Mouse (Mus musculus) kidney, postnatal 0 days (tissue): ENCODE measurements around the gene H1f0. TPM values are rescaled to one million over a fixed set of nuclear protein-coding genes. Genes with fewer than 3 reads are reported as not detected.

Experiments used
- ATAC-seq: fragments of 200-750 bp; cut with Nextera tagmentation; replicated peaks from 2 replicates; pipeline ENCODE4 v1.8.0; 2017; ENCODE audit warnings: low read depth, moderate number of reproducible peaks, moderate TSS enrichment, moderate library complexity; ENCODE audit not compliant: low FRiP score
- DNase-seq: peaks from one replicate; pipeline ENCODE4 v3.0.0-alpha.2; 2016; ENCODE audit warnings: low spot score
- H3K27ac ChIP-seq: fragments of 300-500 bp; sonication (generic); 2 replicates; pipeline ENCODE4 v1.5.1; 2014; ENCODE audit warnings: mild to moderate bottlenecking
- H3K27me3 ChIP-seq: fragments of 300-500 bp; sonication (generic); 2 replicates; pipeline ENCODE4 v1.6.1; 2014; ENCODE audit warnings: low read length, mixed read lengths; ENCODE audit not compliant: insufficient read depth
- H3K36me3 ChIP-seq: fragments of 300-500 bp; sonication (generic); 2 replicates; pipeline ENCODE4 v1.6.1; 2014; ENCODE audit warnings: low read length, mixed read lengths; ENCODE audit not compliant: insufficient read depth
- H3K4me1 ChIP-seq: fragments of 300-500 bp; sonication (generic); replicated peaks from 2 replicates; pipeline ENCODE4 v1.6.1; 2014; ENCODE audit warnings: antibody characterized with exemption, low read length, mixed read lengths; ENCODE audit not compliant: insufficient read depth
- H3K4me2 ChIP-seq: fragments of 300-500 bp; sonication (generic); 2 replicates; pipeline ENCODE4 v1.6.1; 2014; ENCODE audit warnings: mild to moderate bottlenecking, low read length, moderate library complexity, mixed read lengths
- H3K4me3 ChIP-seq: fragments of 300-500 bp; sonication (generic); replicated peaks from 2 replicates; pipeline ENCODE4 v1.5.1; 2014; ENCODE audit warnings: low read depth, low read length
- H3K9ac ChIP-seq: fragments of 300-500 bp; sonication (generic); 2 replicates; pipeline ENCODE4 v1.6.1; 2014; ENCODE audit warnings: low read depth, low read length
- H3K9me3 ChIP-seq: fragments of 300-500 bp; sonication (generic); replicated peaks from 2 replicates; pipeline ENCODE4 v1.6.1; 2016; ENCODE audit warnings: low read length, inconsistent platforms, mixed read lengths
- CTCF ChIP-seq: IDR thresholded peaks from 2 replicates; pipeline ENCODE4 v1.5.1; 2016; ENCODE audit warnings: antibody characterized with exemption, low read depth, mild to moderate bottlenecking, moderate library complexity
- WGBS: fragments of 180-500 bp; shearing (Covaris S2); extraction: QIAGEN DNeasy Blood & Tissue Kit; methylation state at CpG from one replicate; pipeline ENCODE4 v1.1.7; 2014; 5-methylcytosine and 5-hydroxymethylcytosine counted together
- polyA plus RNA-seq: library from polyadenylated mRNA; unstranded; fragments of >200 nt; fragmentation: Nextera tagmentation; extraction: Ambion mirVana; gene quantifications from 2 replicates; pipeline ENCODE4 v1.2.1, GENCODE M21; 2015

Gene H1f0
- polyA plus RNA-seq, 1 experiment from 2014 or later, result 524 TPM

DNA sequence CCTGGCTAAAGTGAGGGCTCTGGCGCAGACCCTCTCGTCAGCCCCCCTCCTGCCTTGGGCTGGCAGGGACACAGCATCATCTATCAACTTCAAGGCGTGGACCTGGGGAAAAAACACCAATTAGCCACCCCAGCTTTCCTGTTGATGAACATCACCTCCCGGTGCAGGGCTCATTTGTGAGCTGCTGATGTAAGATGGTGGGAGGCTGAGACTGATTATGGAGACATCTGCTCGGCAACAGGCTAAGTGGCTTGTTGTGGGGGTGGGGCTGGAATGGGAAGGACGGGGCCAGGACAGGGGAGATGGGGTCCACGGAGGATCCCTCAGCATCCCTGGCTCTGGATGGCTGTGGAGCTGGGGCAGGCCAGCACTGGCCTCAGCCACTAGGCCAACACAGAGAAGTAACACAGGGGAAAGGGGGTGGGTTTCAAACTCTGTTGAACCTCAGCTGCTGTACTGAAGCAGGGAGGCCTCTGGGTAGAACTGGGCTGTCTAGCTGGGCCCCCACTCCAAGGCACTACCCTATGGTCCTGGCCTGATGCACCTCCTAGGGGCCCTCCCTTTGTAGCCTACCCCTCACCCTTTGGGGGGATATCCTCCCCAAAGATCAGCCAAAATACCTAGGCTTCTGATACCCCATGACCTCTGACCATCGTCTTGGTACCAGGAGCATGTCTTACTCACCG is 22.1 kb downstream of the H1f0 start:
- TF ChIP-seq CTCF, result no peak
- H3K27ac ChIP-seq, result peak overlapping the region; percentile 87
- DNase-seq (no peak), ATAC-seq (no peak)
- no peaks in the 10 kb centered on the region for H3K27me3 ChIP-seq
- H3K36me3 ChIP-seq, result peaks cover 22% of the 10 kb centered on the region
- H3K4me1 ChIP-seq, result 0 out of 2 replicates have a peak, but pooled peaks cover 3% of the 10 kb centered on the region
- H3K9me3 ChIP-seq, result no peaks in the 10 kb centered on the region
- H3K9ac ChIP-seq, result no peak overlapping the region
- H3K4me3 ChIP-seq, result no peak overlapping the region
- H3K4me2 ChIP-seq, result no peak overlapping the region
- 62% methylated on average over 9 of the region's 9 CpGs for WGBS

DNA sequence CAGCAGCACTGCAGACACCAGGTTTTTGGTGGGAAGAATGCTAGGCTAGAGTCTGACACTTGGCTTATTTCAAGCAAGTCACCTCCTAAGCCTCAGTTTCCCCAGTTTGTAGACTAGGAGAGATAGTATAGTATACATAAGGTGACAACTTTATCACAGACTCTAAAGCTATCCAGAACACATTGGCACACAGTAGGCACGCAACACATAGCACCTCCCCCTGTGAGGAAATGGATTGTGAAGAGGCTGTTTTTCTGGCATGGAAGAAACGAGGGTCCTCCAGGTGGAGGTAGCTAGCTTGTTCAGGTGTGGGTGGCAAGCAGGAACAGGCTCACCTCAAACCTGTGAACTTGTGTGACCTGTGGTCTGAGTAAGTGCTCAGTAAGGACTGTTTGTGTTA is 22.7 kb downstream of the H1f0 start:
- DNase-seq, result no peak
- Histone ChIP-seq H3K4me2 (no peak overlapping the region), H3K27ac (peak overlapping the region; percentile 87), H3K36me3 (peaks cover 28% of the 10 kb centered on the region), H3K4me3 (no peak overlapping the region), H3K4me1 (0 out of 2 replicates have a peak, but pooled peaks cover 3% of the 10 kb centered on the region), H3K27me3 (no peaks in the 10 kb centered on the region), H3K9me3 (no peaks in the 10 kb centered on the region), H3K9ac (0 out of 2 replicates have a peak overlapping the region, but pooled peaks have one; percentile 27)
- ATAC-seq, result no peak
- no peak for TF ChIP-seq CTCF
- 68% methylated on average over 2 of the region's 2 CpGs for WGBS

DNA sequence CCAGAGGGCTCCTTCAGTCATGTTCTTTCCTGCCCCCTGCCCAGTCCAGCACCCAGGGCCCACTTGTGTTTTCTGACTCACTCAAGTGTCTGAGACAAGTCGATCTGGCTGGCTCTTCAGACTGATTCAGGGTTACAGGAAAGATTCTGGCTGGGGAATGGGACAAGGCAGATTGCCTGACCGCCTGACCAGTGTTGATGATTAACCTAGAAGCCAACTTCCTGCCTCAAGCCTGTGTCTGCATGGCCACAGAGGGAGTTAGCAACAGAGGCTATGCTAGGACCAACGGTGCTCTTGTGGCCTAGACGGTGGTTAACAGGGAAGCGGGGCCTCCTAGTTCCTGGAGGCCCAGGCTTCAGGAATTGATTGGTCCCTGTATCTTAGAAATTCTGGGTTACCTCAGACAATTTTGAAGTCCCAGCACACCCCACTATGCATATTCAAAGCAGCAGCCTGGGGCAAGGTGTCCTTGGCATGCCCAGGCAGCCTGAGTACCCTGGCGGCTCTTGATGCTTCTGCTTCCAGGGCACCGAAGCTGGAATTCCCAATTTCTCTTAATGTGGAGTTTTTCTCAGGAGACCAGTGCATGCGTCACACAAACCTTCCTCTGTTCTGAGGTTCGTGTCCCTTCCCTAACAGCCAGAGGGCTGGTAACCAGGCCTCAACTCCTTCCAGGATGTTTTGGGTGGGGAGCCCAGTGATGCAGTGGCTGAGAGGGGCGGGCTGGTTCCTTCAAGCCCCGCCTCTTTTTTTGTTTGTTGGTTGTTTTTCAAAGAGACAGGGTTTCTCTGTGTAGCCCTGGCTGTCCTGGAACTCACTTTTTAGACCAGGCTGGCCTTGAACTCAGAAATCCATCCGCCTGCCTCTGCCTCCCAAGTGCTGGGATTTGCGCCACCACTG is 23.5 kb downstream of the H1f0 start:
- Histone ChIP-seq H3K9ac (0 out of 2 replicates have a peak overlapping the region, but pooled peaks have one; percentile 27), H3K4me3 (no peak overlapping the region), H3K4me1 (0 out of 2 replicates have a peak, but pooled peaks cover 3% of the 10 kb centered on the region), H3K27ac (peak overlapping the region; percentile 87), H3K36me3 (peaks cover 36% of the 10 kb centered on the region), H3K4me2 (no peak overlapping the region), H3K9me3 (no peaks in the 10 kb centered on the region), H3K27me3 (no peaks in the 10 kb centered on the region)
- no peak for TF ChIP-seq CTCF
- DNase-seq, result peak; percentile 59
- peak; percentile 80 for ATAC-seq
- WGBS, result 58% methylated on average over 13 of the region's 13 CpGs

DNA sequence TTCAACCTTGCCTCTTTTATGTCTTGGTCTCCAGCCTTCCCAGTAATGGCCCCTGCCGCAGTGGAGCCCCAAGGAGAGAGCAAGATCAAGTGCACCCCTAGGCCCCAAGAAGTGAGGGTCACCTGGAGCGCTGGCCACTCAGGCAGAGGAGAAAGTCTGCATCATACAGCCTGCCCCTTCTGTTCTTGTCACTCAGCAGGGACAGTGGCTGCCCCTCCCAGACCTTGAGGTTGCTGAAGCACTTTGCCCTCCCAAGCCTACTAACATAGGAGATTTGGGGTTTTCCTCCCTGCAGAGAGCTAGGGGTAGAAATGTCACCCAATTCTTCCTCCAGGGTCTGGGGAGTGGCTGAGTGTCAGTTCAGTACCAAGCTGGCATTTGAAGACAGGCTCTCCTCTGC is 24.1 kb downstream of the H1f0 start:
- Histone ChIP-seq H3K4me2 (no peak overlapping the region), H3K36me3 (peaks cover 36% of the 10 kb centered on the region), H3K9ac (no peak overlapping the region), H3K4me1 (0 out of 2 replicates have a peak, but pooled peaks cover 3% of the 10 kb centered on the region), H3K27me3 (no peaks in the 10 kb centered on the region), H3K9me3 (no peaks in the 10 kb centered on the region), H3K4me3 (no peak overlapping the region), H3K27ac (peak overlapping the region; percentile 87)
- ATAC-seq (no peak), DNase-seq (no peak)
- no peak for TF ChIP-seq CTCF
- 85% methylated on average over 2 of the region's 2 CpGs for WGBS

DNA sequence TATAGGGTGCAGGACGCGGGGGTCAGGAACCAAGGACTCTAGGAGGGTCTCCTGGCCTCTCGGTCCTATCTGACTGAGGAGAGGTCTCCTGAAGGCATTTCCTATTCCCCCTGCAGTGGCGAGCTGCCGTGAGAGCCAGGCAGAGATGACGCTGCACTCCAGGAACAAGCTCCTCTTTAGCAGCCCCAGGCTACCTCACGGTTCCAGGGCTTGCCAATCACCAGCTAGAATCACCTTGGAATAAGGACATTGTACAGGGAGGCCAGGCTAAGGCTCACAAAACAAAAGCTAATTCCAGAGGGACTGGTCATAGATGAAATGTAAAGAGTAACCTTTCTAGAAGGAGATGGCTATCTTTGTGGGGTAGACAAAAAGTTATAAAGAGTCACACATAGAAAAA is 28.4 kb downstream of the H1f0 start:
- 89% methylated on average over 7 of the region's 7 CpGs for WGBS
- no peak for DNase-seq
- ATAC-seq, result no peak
- H3K4me1 ChIP-seq, result no peaks in the 10 kb centered on the region
- H3K36me3 ChIP-seq, result peaks cover 65% of the 10 kb centered on the region
- H3K9ac ChIP-seq, result no peak overlapping the region
- no peaks in the 10 kb centered on the region for H3K27me3 ChIP-seq
- H3K27ac ChIP-seq, result no peak overlapping the region
- no peak overlapping the region for H3K4me2 ChIP-seq
- TF ChIP-seq CTCF, result no peak
- H3K4me3 ChIP-seq, result no peak overlapping the region
- H3K9me3 ChIP-seq, result no peaks in the 10 kb centered on the region

DNA sequence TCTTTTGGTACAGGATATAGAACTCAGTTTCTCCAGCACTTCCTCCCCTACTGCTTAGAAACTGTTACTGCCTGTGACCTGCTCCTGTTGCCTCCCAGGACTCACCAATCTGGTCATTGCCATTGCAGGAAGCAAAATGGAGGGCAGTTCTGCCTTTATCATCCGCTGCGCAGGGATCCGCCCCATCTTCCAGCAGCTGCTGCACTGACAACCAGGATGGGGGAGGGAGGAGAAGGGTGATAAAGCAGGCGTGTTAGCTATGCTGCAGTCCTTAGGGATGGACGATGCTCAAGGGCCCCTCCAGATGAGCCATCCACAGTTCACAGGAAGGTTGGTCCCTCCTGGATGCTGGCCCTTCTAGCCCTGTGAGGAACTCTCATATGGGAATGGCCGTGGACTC is 29.6 kb downstream of the H1f0 start:
- H3K4me2 ChIP-seq, result no peak overlapping the region
- WGBS, result 86% methylated on average over 6 of the region's 6 CpGs

More for the DNA sequence above, 29.6 kb downstream of the H1f0 start:
- H3K27ac ChIP-seq, result no peak overlapping the region
- no peaks in the 10 kb centered on the region for H3K27me3 ChIP-seq
- no peak overlapping the region for H3K4me3 ChIP-seq
- H3K9ac ChIP-seq, result no peak overlapping the region
- H3K4me1 ChIP-seq, result no peaks in the 10 kb centered on the region; the same call in 1 of the 2 replicates
- TF ChIP-seq CTCF, result no peak
- DNase-seq, result no peak
- no peaks in the 10 kb centered on the region for H3K9me3 ChIP-seq
- H3K36me3 ChIP-seq, result peaks cover 65% of the 10 kb centered on the region
- no peak for ATAC-seq
